Mouse (Mus musculus) embryonic stem cell, embryonic (primary cell): ENCODE measurements around the gene Scarb1.

Source experiments
- CTCF ChIA-PET, 4 experiments: fragments of 300-600 bp in 2 of 4; fragments of 350-600 bp in 2 of 4; sonication (Branson Sonifier 250); formaldehyde crosslinking; loops; one replicate each; lab custom pipeline; 2022; ENCODE audit warnings: inconsistent platforms in 2 of 4; lab: Charles Lee
- POLR2A ChIA-PET, 4 experiments: fragments of 300-600 bp in 2 of 4; fragments of 350-600 bp in 2 of 4; sonication (Branson Sonifier 250); formaldehyde crosslinking; loops; one replicate each; lab custom pipeline; 2022; ENCODE audit warnings: antibody characterized with exemption in 4 of 4, inconsistent platforms in 1 of 4; lab: Charles Lee

The Scarb1 gene

DNA sequence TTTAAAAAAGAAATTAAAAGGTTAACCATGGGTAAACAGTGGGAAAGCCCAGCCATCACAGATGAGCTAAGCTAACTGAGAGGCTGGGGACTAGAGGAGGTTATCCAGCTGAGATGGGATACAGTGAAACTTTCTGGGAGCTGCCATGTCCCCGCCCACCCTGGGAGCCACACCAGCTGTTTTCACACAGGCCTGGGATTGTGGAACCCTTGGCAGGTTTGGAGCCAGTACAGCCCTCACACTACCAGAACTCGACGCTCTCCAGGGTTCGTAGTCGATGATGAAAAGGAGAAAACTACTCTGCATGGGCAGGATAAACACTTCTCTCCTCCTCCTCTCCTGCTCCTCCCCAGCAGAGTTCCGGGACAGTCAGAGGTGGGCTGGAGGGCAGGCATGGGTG, 105.0 kb downstream of the Scarb1 start:
- POLR2A ChIA-PET = interaction anchor here in 2 of 4 experiments (1.0 to 1.4 kb wide), 3 partner anchors 9 to 16 kb away, joined by 3 to 12 read pairs (median 3); no protein-coding TSS in a partner anchor
- CTCF ChIA-PET = interaction anchor here (0.5 to 1.9 kb wide), 22 partner anchors 9 to 400 kb away, joined by 3 to 7 read pairs (median 4); no protein-coding TSS in a partner anchor

DNA sequence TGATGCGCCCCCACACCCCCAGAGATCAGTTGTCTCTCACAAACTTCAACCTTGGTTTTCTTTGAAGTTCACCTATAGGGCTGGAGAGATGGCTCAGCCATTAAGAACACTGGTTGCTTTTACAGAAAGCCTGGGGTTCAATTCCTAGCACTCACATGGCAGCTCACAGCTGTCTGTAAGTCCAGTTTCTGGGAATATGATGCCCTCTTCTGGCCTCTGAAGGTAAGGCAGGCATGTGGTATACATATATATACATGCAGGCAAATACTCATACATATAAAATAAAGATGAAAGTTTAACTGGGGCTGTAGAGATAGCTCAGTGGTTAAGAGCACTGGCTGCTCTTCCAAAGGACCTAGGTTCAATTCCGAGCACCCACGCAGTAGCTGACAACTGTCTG, 105.5 kb downstream of the Scarb1 start:
- POLR2A ChIA-PET = interaction anchor here in 3 of 4 experiments (0.6 to 1.5 kb wide), 4 partner anchors 10 to 14 kb away, joined by 3 to 6 read pairs (median 3); no protein-coding TSS in a partner anchor
- CTCF ChIA-PET = interaction anchor here (0.5 to 1.9 kb wide), 24 partner anchors 9 to 399 kb away, joined by 3 to 7 read pairs (median 4); no protein-coding TSS in a partner anchor

GRCm38 (mm10) chr5:125234399-125234798, 106.5 kb downstream of the Scarb1 start:
- POLR2A ChIA-PET = interaction anchor here in 3 of 4 experiments (0.7 to 1.5 kb wide), 4 partner anchors 9 to 158 kb away, joined by 3 to 6 read pairs (median 3); no protein-coding TSS in a partner anchor
- CTCF ChIA-PET = interaction anchor here in 3 of 4 experiments (0.6 to 1.9 kb wide), 7 partner anchors 35 to 334 kb away, joined by 4 to 7 read pairs (median 5); no protein-coding TSS in a partner anchor

GRCm38 (mm10) chr5:125233478-125233877, 107.4 kb downstream of the Scarb1 start:
- POLR2A ChIA-PET = interaction anchor here in 2 of 4 experiments (0.5 to 1.8 kb wide), 3 partner anchors 54 to 445 kb away, joined by 3 read pairs; partner anchors contain the start of gene Ncor2 (in 1 of the 2)
- CTCF ChIA-PET = interaction anchor here in 3 of 4 experiments (0.5 to 1.8 kb wide), 17 partner anchors 18 to 334 kb away, joined by 3 to 13 read pairs (median 3); no protein-coding TSS in a partner anchor

GRCm38 (mm10) chr5:125232443-125232979, 108.4 kb downstream of the Scarb1 start:
- ChIA-PET CTCF (interaction anchor here in 2 of 4 experiments (0.6 to 1.8 kb wide), 9 partner anchors 38 to 629 kb away, joined by 3 to 6 read pairs (median 3); no protein-coding TSS in a partner anchor), POLR2A (interaction anchor here in 2 of 4 experiments (0.7 to 1.8 kb wide), 3 partner anchors 20 to 74 kb away, joined by 3 read pairs; partner anchors contain the start of gene Ncor2 (in 1 of the 2))

GRCm38 (mm10) chr5:125230463-125230862, 110.4 kb downstream of the Scarb1 start:
- CTCF ChIA-PET = interaction anchor here in 1 of 4 experiments (0.6 kb wide), 1 partner anchor 43 kb away, joined by 7 read pairs; no protein-coding TSS in a partner anchor
- POLR2A ChIA-PET = no interaction called here

DNA sequence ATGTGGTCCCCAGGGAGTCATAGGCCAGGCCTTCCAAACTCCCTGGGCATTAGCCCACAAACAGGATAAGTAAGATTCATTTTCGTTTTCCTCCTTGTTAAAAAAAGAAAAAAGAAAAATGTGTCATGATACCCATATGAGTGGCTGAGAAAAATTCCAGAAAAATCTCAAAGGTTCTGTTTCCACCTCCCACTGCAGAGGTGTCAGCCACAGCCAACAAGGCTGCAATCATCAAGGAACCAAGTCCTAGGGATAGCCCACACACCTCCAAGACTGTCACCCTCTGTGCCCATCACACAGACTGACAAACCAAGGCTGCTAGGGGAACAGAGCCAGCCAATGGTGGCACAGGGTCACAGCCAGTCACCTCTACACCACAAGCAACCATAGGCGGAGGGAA, 111.8 kb downstream of the Scarb1 start:
- ChIA-PET POLR2A (no interaction called here), CTCF (no interaction called here)

DNA sequence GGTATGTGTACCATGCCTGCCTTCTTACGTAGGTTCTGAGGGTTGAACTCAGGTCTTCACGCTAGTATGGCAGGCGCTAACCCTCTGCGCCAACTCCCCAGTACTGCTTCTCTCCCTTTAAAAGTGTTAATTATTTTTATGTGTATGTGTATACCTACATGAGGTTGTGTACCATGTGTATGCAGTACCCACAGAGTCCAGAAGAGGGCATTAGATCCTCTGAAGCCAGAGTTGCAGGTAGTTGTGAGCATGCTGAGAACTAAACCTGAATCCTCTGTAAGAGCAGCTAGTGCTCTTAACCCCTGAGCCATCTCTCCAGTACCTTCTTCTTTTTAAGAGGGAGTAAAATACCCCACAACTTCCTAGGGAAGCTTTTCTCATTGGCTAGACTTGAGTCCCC, 113.2 kb downstream of the Scarb1 start:
- ChIA-PET CTCF (interaction anchor here in 3 of 4 experiments (0.6 to 1.6 kb wide), 3 partner anchors 9 to 31 kb away, joined by 3 to 4 read pairs (median 4); no protein-coding TSS in a partner anchor), POLR2A (interaction anchor here in 1 of 4 experiments (0.7 kb wide), 1 partner anchor 9 kb away, joined by 3 read pairs; no protein-coding TSS in a partner anchor)
